Mouse (Mus musculus) retina, adult 2 months (tissue): Measurements from ENCODE around the gene Gm20498.
A peak's percentile ranks its signal among the peaks of the same experiment; 100 is the strongest.

ENCODE experiments used
- DNase-seq: peaks from one replicate; pipeline ENCODE4 v3.0.0-alpha.2; 2012; ENCODE audit warnings: low read depth, low spot score

The Gm20498 gene

DNA sequence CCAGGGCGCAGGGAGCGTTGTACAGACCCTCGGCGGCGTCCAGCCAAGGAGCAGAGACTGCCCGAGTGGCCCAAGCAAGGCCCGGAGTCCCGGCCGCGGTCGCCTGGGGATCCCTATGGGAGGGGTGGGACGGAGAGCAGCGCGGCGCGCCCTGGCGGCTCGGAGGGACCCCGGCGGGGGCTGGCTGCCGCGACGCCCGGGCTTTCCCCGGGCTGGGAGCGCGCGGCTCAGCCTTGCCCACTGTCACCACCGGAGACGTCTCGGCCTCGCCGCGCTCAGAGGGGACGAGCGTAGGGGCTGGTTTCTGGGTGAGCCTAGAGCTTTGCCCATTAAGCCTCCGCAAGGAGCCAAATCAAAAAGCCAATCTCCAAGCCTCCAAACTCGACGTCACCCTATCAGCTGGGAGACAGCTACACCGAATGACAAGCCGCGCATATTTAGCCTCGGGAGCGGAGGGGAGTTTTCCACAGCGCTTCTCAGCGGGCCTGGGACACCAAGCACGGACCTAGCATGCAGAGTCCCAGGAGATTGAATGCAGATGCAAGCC is 199.8 kb downstream of the Gm20498 start, which contains the start of gene Slc8a3:
Gene Slc8a3, minus strand, starts transcription at position 306 of the 547 bp plus-strand sequence.
- peak; percentile 36 for DNase-seq

DNA sequence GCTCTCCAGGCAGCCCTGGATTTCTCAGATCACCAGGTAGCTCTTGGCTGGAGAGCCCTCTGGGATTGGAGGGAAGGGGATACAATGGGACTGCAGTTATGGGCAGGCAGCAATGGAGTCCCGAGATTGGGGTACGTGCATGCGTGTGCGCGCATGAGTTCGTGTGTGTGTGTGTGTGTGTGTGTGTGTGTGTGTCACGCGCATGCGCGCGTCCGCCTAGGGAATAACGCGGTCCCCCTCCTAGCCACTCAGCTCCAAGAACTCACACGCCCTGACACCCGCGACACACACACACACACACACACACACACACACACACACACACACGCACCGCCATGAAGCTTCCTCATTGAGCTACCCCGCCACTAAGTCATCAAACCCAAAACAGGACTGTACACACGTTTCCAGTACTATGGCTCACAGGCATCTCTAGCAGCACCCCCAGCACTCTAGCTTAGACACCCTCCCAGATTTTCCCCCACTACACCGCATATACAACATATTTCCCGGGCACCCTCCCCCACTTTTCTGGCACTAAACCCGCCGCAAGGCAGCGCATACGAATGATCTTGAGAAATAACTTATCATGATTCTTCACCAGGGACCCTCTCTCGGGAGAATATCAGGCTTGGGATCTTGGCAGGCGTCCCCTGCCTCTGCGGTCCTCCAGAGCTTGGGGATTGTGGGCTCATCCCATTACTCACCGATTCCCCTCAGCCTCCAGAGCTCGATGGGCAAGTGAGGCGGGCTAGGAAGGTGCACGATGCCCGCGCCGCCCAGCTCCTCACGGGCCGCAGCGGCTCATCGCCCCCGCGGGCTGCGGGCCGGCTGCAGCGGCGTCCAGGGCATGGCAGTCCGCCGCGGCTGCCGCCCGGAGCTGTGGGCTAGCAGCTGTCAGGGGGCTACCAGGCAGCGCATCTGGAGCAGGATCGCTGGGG is 200.5 kb downstream of the Gm20498 start:
- peak; percentile 43 for DNase-seq

DNA sequence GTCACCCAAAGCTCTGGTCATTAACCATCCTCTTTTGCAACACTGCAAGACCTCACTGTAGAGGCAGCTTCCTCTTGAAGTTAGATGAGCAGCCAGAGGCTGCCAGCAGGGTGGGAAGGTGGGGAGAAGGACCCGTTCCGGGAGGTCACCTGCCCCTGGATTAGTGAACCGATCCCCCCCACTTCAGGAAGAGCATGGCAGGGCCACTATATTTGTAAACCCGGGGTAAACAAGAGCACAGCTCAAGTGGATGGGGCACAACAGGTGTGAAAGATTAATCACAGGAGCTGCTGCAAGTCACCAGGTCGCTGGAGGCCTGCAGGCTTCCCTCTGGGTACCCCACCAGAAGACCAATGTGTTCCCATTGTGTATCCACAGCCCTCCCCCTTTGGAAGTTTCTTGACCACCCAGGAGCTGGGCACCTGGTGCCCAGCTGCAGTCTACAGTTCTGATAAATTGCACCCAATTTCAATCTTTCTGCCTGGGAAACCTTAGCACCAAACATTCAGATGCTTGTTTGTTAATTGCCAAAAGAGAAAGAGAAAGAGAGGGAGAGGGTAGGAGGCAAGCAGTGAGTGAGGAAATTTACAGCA is 201.6 kb downstream of the Gm20498 start:
- DNase-seq: no peak

DNA sequence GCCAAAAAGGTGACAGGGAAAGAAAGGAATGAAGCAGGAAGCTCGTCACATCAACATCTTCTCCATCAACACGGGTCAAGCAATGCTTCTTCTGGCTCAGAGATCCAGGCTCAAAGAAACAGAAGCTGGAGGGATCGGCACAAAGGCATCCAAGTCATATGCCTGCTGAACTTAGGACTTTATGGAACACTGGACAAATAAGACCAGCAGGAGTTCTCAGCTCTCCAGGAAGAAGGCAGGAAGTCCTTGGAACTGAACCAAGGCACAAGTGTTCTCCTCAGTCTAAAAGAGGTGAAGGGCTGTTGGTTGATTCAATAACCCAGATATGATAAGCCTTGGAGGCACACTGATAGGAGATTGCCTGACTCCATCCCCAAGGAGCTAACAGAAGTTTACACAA is 207.7 kb downstream of the Gm20498 start:
- no peak for DNase-seq

DNA sequence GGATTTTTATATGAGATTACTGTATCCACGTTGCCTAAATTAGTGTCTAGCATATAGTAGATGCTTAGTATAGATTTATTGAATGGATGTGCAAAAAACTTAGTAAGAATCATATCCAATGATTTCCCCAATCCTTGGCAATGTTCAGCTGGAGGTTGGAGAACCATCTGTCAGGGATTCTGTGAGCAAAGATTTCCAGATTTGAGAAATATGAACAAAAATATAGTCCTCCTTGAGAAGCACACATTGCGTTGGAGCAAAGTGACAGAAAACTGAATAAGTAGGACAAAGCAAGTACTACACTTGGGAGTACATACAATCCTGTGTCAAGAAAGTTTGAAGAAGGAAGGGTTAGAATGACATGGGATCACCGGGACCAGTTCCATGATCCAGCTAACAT is 208.6 kb downstream of the Gm20498 start:
- no peak for DNase-seq

DNA sequence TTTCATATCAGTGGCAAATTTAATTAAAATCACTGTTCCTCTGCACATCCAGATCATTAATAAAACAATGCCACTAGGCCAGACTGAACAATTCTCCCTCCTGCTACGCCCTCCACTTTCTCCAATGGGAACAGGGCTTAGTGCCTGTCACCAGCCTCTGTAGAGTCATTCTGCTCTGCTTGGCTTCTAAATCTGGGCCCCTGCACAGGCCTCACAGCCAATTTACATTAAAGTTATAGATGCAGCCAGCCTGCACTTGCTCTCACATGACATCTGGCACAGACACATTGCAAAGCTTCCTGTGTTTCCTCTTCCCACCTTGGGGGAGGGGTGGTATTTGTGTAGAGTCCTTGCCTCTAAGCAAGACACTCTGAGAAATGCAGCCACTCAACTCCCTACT is 211.7 kb downstream of the Gm20498 start:
- DNase-seq: no peak

DNA sequence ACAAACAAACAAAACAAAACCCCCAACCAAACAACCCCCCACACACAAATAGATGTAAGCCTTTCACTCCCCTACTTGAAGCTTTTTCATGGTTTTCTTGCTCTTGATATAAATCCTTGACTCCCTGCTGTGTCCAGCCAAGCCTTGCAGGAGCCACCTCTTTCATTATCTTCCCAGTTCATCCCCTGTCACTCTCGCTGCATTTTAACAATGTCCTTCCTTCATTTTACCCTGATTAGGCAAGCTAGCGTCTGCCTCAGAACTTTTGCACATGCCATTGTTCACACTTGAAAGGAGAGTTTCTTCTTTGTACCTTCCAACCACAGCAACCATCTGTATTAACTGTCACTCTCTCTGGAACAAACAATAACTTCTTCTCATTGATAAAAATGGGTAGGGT is 214.9 kb downstream of the Gm20498 start:
- no peak for DNase-seq

DNA sequence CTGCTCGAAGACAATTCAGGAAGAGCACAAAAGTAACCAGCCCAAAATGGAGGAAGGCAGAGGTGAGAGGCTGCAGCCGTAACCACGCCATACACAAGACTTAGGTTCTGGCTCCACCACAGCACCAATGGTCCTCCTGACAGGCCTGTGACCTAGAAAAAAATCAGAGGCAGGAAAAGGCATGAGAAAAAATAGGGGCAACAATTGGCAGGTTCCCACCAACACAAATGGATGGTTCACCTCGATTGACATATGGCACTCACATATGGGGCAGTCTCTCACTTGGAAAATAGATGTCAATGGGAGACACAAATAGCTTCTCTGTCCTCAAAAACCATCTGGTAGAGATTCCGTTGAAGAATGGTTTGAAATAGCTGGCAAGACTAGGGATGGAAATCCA is 216.8 kb downstream of the Gm20498 start:
- DNase-seq: no peak
